Mouse (Mus musculus): ENCODE measurements around the gene Tsga10. TPM values are rescaled to one million over a fixed set of nuclear protein-coding genes. Genes with fewer than 3 reads are reported as not detected.
"Not testable (repeated sequence)": the region's sequence is repeated elsewhere in the genome, so short reads cannot be mapped to it uniquely, and the experiment has no call there.

Gene Tsga10
- polyA plus RNA-seq, 1 experiment from 2014 or later, result 7.7 TPM

DNA sequence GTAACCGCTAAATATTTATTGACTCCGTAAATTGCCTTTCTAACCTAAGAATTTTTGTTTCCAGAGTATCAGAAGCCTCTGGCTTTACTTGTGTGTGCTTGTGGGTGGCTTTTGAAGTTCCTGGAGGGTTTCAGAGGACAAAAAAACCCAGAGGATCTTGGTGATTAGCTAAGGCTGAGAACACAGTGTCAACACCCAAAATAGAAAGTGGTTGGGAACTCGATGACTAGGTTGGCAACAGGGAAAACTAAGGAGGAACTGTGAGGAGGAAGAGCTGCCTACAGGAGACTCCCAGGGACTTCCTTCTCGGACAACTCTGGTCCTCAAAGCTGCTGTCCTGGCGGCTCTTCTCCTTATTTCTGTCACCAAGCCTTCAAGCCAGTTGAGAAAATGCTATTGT, 145.1 kb downstream of the Tsga10 start:
- no peak overlapping the region for H3K27ac ChIP-seq (ENCODE audit: low read depth)
- H3K27me3 ChIP-seq (ENCODE audit: insufficient read depth, low read length), result peaks cover 8% of the 10 kb centered on the region; the same call in 1 of the 2 replicates
- no peak overlapping the region for H3K4me2 ChIP-seq
- H3K4me1 ChIP-seq (ENCODE audit: insufficient read depth), result no peaks in the 10 kb centered on the region
- no peak for ATAC-seq (ENCODE audit: insufficient read depth)
- H3K9me3 ChIP-seq (ENCODE audit: low read depth, low read length), result no peaks in the 10 kb centered on the region
- no peak overlapping the region for H3K4me3 ChIP-seq (ENCODE audit: low read depth, low read length)
- no peak overlapping the region for H3K9ac ChIP-seq
- no peak for TF ChIP-seq CTCF (IDR thresholded peaks at IDR 0.05; ENCODE audit: low read depth)
- no peak for DNase-seq
- 71% methylated on average over 5 of the region's 5 CpGs for WGBS
- no peaks in the 10 kb centered on the region for H3K36me3 ChIP-seq (ENCODE audit: insufficient read depth)

DNA sequence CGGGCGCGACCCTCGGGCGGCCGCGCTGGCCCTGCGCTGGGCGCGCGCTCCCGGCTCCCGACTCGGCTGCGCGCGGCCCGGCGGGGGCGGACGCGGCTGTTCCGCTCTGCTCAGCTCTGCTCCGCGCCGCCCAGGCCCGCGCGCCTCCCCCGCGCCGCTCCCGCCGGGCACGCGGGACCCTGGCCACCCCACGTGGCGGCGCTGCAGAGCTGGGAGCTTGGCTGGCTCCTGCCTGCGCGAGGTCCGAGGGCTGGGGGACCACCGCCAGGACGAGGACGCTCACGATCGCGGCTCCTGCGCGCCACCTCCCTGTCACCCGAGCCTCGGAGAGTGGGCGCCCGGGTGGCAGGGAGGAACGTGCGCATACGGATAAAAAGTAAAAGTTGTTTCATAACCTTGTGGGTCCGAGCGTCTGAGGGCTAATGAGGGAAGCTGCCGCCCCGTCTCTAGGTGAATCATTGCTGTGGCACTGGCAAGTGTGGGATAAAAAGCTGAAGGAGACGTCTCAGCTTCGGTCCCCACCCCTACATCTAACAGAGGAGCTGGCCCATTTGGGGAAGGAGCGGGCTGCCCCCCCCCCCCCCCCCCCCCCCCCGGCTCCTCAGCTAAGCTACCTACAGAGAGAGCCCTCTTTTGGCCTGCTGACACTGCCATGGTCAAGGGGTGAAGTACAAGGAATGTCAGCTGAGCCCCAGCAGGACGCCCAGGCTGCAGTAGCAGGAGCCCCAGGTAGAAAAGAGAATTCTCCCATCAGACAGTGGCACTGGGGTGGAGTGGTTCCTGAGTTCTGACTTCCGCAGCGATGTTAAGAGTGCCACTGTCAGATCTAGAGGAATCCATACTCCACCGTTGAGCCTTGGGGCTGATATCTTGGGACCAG, 146.2 kb downstream of the Tsga10 start, which contains the start of gene 2010300C02Rik:
Gene 2010300C02Rik (minus strand): TSS at position 325 of the 880 bp plus-strand sequence.
- WGBS, result under 1% methylated on average over 68 of the region's 69 CpGs
- Histone ChIP-seq H3K36me3 (ENCODE audit: insufficient read depth) (no peaks in the 10 kb centered on the region), H3K9ac (peak within 1 kb of the TSS; percentile 59), H3K4me2 (peak within 1 kb of the TSS; percentile 93), H3K27me3 (ENCODE audit: insufficient read depth, low read length) (peaks cover 8% of the 10 kb centered on the region; the same call in 1 of the 2 replicates), H3K27ac (ENCODE audit: low read depth) (peak within 1 kb of the TSS; percentile 43), H3K9me3 (ENCODE audit: low read depth, low read length) (no peaks in the 10 kb centered on the region), H3K4me1 (ENCODE audit: insufficient read depth) (no peaks in the 10 kb centered on the region), H3K4me3 (ENCODE audit: low read depth, low read length) (peak within 1 kb of the TSS; percentile 55)
- peak; percentile 23; the same call in 1 of the 2 replicates for TF ChIP-seq CTCF (IDR thresholded peaks at IDR 0.05; ENCODE audit: low read depth)
- DNase-seq (peak; percentile 77), ATAC-seq (ENCODE audit: insufficient read depth) (peak; percentile 88)

DNA sequence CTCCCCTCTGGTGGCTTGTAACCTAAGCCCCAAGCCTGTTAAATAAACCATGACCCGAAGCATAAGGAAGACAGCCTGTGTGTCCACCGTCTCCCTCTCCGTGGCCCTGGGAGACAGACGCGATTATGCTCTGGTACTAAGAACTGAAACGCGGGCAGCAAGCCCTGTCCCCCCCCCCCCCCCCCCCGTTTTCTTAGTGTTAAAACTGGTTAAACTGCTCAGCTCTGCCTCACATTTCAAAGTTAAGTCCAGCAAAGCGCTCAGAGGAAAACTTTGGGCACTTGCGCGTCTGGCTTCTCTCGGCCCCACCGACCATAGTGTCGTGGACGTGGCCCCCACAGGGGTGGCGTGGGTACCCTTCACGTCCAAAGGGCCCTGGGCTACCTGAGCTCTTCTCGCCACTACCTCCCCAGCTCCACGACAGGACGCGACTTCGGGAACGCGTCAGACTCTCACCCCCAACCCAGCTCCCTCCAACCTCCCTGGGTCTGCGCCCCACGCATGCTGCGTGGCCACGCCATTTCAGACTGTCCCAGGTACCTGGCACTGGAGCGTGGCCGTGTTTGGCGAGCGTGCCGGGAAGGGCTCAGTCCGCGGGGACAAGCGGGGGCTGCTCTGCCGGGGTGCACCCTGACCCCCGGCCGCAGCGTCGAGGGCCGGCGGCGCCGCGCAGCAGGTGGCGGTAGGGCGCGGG, 147.1 kb downstream of the Tsga10 start:
- Histone ChIP-seq H3K9ac (peak overlapping the region; percentile 59), H3K4me3 (ENCODE audit: low read depth, low read length) (peak overlapping the region; percentile 55), H3K27me3 (ENCODE audit: insufficient read depth, low read length) (peaks cover 8% of the 10 kb centered on the region; the same call in 1 of the 2 replicates), H3K4me1 (ENCODE audit: insufficient read depth) (no peaks in the 10 kb centered on the region; the same call in 1 of the 2 replicates), H3K27ac (ENCODE audit: low read depth) (peak overlapping the region; percentile 43; the same call in 1 of the 2 replicates), H3K9me3 (ENCODE audit: low read depth, low read length) (no peaks in the 10 kb centered on the region), H3K36me3 (ENCODE audit: insufficient read depth) (no peaks in the 10 kb centered on the region), H3K4me2 (peak overlapping the region; percentile 93)
- WGBS, result 3% methylated on average over 49 of the region's 49 CpGs
- ATAC-seq (ENCODE audit: insufficient read depth) (peak; percentile 73), DNase-seq (peak; percentile 14)
- TF ChIP-seq CTCF (IDR thresholded peaks at IDR 0.05; ENCODE audit: low read depth), result no peak

- Histone ChIP-seq H3K4me3 (ENCODE audit: low read depth, low read length) (peak overlapping the region; percentile 55), H3K27ac (ENCODE audit: low read depth) (no peak overlapping the region; the same call in 1 of the 2 replicates)
- peak; percentile 14 for DNase-seq
These were observed 147.7 kb downstream of the Tsga10 start for GRCm38 (mm10) chr1:37718516-37718915.

GRCm38 (mm10) chr1:37717415-37718195, 148.6 kb downstream of the Tsga10 start:
- DNase-seq (no peak), ATAC-seq (ENCODE audit: insufficient read depth) (no peak)
- TF ChIP-seq CTCF (IDR thresholded peaks at IDR 0.05; ENCODE audit: low read depth), result no peak
- Histone ChIP-seq H3K4me2 (no peak overlapping the region), H3K27me3 (ENCODE audit: insufficient read depth, low read length) (peaks cover 8% of the 10 kb centered on the region; the same call in 1 of the 2 replicates), H3K4me3 (ENCODE audit: low read depth, low read length) (no peak overlapping the region), H3K9me3 (ENCODE audit: low read depth, low read length) (no peaks in the 10 kb centered on the region), H3K36me3 (ENCODE audit: insufficient read depth) (no peaks in the 10 kb centered on the region), H3K9ac (no peak overlapping the region), H3K27ac (ENCODE audit: low read depth) (no peak overlapping the region), H3K4me1 (ENCODE audit: insufficient read depth) (no peaks in the 10 kb centered on the region; the same call in 1 of the 2 replicates)
- 71% methylated on average over 14 of the region's 14 CpGs for WGBS

More at GRCm38 (mm10) chr1:37718516-37718915, 147.7 kb downstream of the Tsga10 start:
- TF ChIP-seq CTCF (IDR thresholded peaks at IDR 0.05; ENCODE audit: low read depth), result no peak
- Histone ChIP-seq H3K9me3 (ENCODE audit: low read depth, low read length) (no peaks in the 10 kb centered on the region), H3K36me3 (ENCODE audit: insufficient read depth) (no peaks in the 10 kb centered on the region), H3K4me2 (peak overlapping the region; percentile 93), H3K27me3 (ENCODE audit: insufficient read depth, low read length) (peaks cover 8% of the 10 kb centered on the region; the same call in 1 of the 2 replicates), H3K4me1 (ENCODE audit: insufficient read depth) (no peaks in the 10 kb centered on the region; the same call in 1 of the 2 replicates), H3K9ac (no peak overlapping the region)
- 37% methylated on average over 7 of the region's 7 CpGs for WGBS
- no peak for ATAC-seq (ENCODE audit: insufficient read depth)

- 51% methylated on average over 4 of the region's 4 CpGs for WGBS
- not testable (repeated sequence) for ATAC-seq (ENCODE audit: insufficient read depth); H3K4me1 ChIP-seq (ENCODE audit: insufficient read depth); DNase-seq; H3K9ac ChIP-seq; H3K4me2 ChIP-seq; H3K4me3 ChIP-seq (ENCODE audit: low read depth, low read length); H3K27me3 ChIP-seq (ENCODE audit: insufficient read depth, low read length); H3K36me3 ChIP-seq (ENCODE audit: insufficient read depth); H3K9me3 ChIP-seq (ENCODE audit: low read depth, low read length); H3K27ac ChIP-seq (ENCODE audit: low read depth)
These were observed 153.9 kb downstream of the Tsga10 start for GRCm38 (mm10) chr1:37712357-37712737.

Measured in lung, embryonic 14.5 days (tissue).